9 mouse cellular contexts compared by ENCODE assay signal in genomic region chr12:16799928-16800258, GRCm38 (mm10). TPM values are rescaled to one million over a fixed set of nuclear protein-coding genes. Genes with fewer than 3 reads are reported as not detected.
DNase-seq lines count a peak whose midpoint lies in the region; ATAC-seq and TF ChIP-seq lines count a peak whose summit lies in the region.
"Had no signal": no experiment of that assay in that cellular context is flagged by ENCODE, and none has a peak within 500 bp of the region (broad histone marks: within the 10 kb centered on the region; RNA-seq: fewer than 3 reads in every experiment).

No protein-coding gene starts in this region.

- no peak overlapping the region for H3K27ac ChIP-seq in hindbrain, embryonic 13.5 days
- H3K27ac ChIP-seq in midbrain, embryonic 10.5 days (replicated peaks), result peak overlapping the region; percentile 99

- ATAC-seq in hindbrain, embryonic 13.5 days (ENCODE audit: low FRiP score), result peak; percentile 44

- DNase-seq in adrenal gland, postnatal 14 days, result peak; percentile 47
- DNase-seq in adrenal gland, postnatal 36 days, result no peak
- DNase-seq in midbrain, embryonic 10.5 days (ENCODE audit: low spot score), result no peak
- DNase-seq in urinary bladder, adult 2 months (ENCODE audit: low spot score), result no peak
- no peak for DNase-seq in thymus, postnatal 10 days (ENCODE audit: low spot score in 2 of 2)
- no peak for DNase-seq in layer of hippocampus, postnatal 10 days (ENCODE audit: low spot score in 2 of 2)
- DNase-seq: kidney, adult 18-20 months had no signal

- no peak for TF ChIP-seq CTCF in E14TG2a.4 (conservative IDR thresholded peaks at IDR 0.05; ENCODE audit: low read length)

- H3K36me3 ChIP-seq in E14TG2a.4 (ENCODE audit: insufficient read depth, low read length), result no peaks in the 10 kb centered on the region
- no peaks in the 10 kb centered on the region for H3K36me3 ChIP-seq in hindbrain, embryonic 13.5 days
- peaks cover 26% of the 10 kb centered on the region for H3K36me3 ChIP-seq in midbrain, embryonic 10.5 days

- H3K4me2 ChIP-seq in hindbrain, embryonic 13.5 days, result peak overlapping the region; percentile 91

- 6% methylated on average over 6 of the region's 6 CpGs for WGBS in hindbrain, embryonic 13.5 days
- 3% methylated on average over 6 of the region's 6 CpGs for WGBS in midbrain, embryonic 10.5 days

- H3K27me3 ChIP-seq in E14TG2a.4 (ENCODE audit: insufficient read depth, low read length), result peaks cover 65% of the 10 kb centered on the region
- H3K27me3 ChIP-seq in hindbrain, embryonic 13.5 days, result 0 out of 2 replicates have a peak, but pooled peaks cover 3% of the 10 kb centered on the region
- peaks cover 4% of the 10 kb centered on the region; the same call in 1 of the 2 replicates for H3K27me3 ChIP-seq in midbrain, embryonic 10.5 days (ENCODE audit: low read depth, poor library complexity, severe bottlenecking)

- H3K9me3 ChIP-seq in E14TG2a.4 (ENCODE audit: low read length), result 0 out of 2 replicates have a peak, but pooled peaks cover 3% of the 10 kb centered on the region
- no peaks in the 10 kb centered on the region for H3K9me3 ChIP-seq in hindbrain, embryonic 13.5 days
- H3K9me3 ChIP-seq in midbrain, embryonic 10.5 days (replicated peaks), result no peaks in the 10 kb centered on the region

- H3K4me1 ChIP-seq in E14TG2a.4 (replicated peaks; ENCODE audit: low read depth, low read length), result peaks cover 20% of the 10 kb centered on the region
- peaks cover 19% of the 10 kb centered on the region for H3K4me1 ChIP-seq in hindbrain, embryonic 13.5 days (replicated peaks)
- H3K4me1 ChIP-seq in midbrain, embryonic 10.5 days, result peaks cover 83% of the 10 kb centered on the region

- peak overlapping the region; percentile 83 for H3K9ac ChIP-seq in hindbrain, embryonic 13.5 days

- peak overlapping the region; percentile 81 for H3K4me3 ChIP-seq in E14TG2a.4 (replicated peaks; ENCODE audit: low read length)
- H3K4me3 ChIP-seq in hindbrain, embryonic 13.5 days, result peak overlapping the region; percentile 62
- H3K4me3 ChIP-seq in midbrain, embryonic 10.5 days, result peak overlapping the region; percentile 85

RNA-seq across cellular contexts. Expression of gene Greb1, which starts 0.8 kb away (rescaled TPM):
- total RNA-seq in adrenal gland, postnatal 14 days (2021), result 27.6 and 35.4 TPM in 2 replicates
- total RNA-seq in adrenal gland, postnatal 36 days (2021), result 10 to 100 TPM; 29.2 to 77.1 TPM
- polyA plus RNA-seq in hindbrain, embryonic 13.5 days (2015; fragmentation: Nextera tagmentation; extraction: Ambion mirVana), result 1.5 and 2.5 TPM in 2 replicates
- 24.0 and 31.0 TPM in 2 replicates for polyA plus RNA-seq in midbrain, embryonic 10.5 days (2016; fragmentation: Nextera tagmentation; extraction: Ambion mirVana)
- 0.29 and 0.35 TPM in 2 replicates for polyA plus RNA-seq in urinary bladder, adult 2 months (2012; rRNA removed)
- total RNA-seq in layer of hippocampus, postnatal 10 days (2021), result under 1 TPM; 0.57 to 0.76 TPM

RNA-seq across cellular contexts. Expression of gene E2f6, which starts 10.9 kb away (rescaled TPM):
- 33.4 and 35.7 TPM in 2 replicates for total RNA-seq in adrenal gland, postnatal 14 days (2021)
- 10 to 100 TPM; 33.8 to 39.0 TPM for total RNA-seq in adrenal gland, postnatal 36 days (2021)
- polyA plus RNA-seq in hindbrain, embryonic 13.5 days (2015; fragmentation: Nextera tagmentation; extraction: Ambion mirVana), result 35.5 and 37.5 TPM in 2 replicates
- polyA plus RNA-seq in midbrain, embryonic 10.5 days (2016; fragmentation: Nextera tagmentation; extraction: Ambion mirVana), result 72.8 and 73.0 TPM in 2 replicates
- 26.5 and 27.9 TPM in 2 replicates for polyA plus RNA-seq in urinary bladder, adult 2 months (2012; rRNA removed)
- 10 to 100 TPM; 23.2 to 24.5 TPM for total RNA-seq in layer of hippocampus, postnatal 10 days (2021)

Comparison
In these comparisons a context has a peak if more than half of its experiments do, and no peak if none do; other contexts are left out.
1. RNA of gene Greb1, which starts 0.8 kb away (total RNA-seq): 29.2 to 77.1 TPM in adrenal gland, postnatal 36 days and 27.6 to 35.4 TPM in adrenal gland, postnatal 14 days; 0.57 to 0.76 TPM in layer of hippocampus, postnatal 10 days; every median in the first group is over 10 times any median in the second.
2. Peak in every context shown above with its lines, with median percentiles within 50 percentile points of each other: H3K4me3 ChIP-seq.